Mouse (Mus musculus) CD4-positive naive resting alpha-beta T cell, adult 76 days (primary cell): ENCODE data around the gene Olfr709-ps1. TPM values are rescaled to one million over a fixed set of nuclear protein-coding genes. Genes with fewer than 3 reads are reported as not detected.

Experiments
- total RNA-seq: library from RNA; stranded (reverse); gene quantifications from one replicate; pipeline ENCODE4 v1.2.4, GENCODE M21; 2023

Olfr709-ps1 gene
- not detected for total RNA-seq

DNA sequence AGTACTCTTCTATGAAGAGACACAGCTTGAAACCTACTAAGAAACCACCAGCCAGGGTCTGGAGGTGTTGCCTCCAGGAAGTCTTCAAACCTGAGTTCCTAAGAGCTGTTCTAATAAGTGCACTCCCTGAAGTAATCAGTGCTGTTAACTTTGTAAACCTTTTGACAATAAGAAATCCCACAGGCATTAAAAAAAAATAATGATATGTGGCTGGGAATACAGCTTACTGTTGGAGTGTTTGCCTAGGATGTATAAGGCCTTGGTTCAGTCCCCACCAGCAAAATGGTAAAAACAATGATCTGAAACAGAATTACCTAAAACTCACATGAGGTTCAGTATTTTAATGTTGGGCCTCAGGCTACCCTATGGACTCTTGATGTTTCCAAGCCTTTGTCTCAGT lies at the start of gene Olfr709-ps1:
Gene Olfr709-ps1 (minus strand): TSS at position 101 of the 400 bp plus-strand sequence.

DNA sequence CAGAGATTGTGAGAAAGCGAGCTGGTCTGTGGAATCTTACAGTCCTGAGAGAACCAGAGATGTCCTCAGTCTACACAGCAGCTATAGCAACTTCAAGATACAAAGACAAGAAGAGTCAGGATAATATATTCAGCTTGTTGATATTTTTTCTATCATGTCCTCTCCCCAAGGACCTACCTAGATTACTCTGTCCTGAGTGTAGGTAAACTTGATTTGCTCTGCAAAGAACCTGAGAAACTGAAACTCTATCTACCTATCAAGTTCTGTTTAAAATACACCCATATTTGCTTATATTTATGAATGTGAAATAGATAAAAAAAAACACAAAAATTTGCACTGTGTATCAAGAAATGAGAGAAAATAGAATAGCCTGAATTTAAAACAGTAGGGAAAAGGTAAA lies 43.3 kb upstream of the Olfr709-ps1 start, which contains the start of gene Olfr711:
Gene Olfr711 (minus strand): TSS at position 101 of the 400 bp plus-strand sequence.

DNA sequence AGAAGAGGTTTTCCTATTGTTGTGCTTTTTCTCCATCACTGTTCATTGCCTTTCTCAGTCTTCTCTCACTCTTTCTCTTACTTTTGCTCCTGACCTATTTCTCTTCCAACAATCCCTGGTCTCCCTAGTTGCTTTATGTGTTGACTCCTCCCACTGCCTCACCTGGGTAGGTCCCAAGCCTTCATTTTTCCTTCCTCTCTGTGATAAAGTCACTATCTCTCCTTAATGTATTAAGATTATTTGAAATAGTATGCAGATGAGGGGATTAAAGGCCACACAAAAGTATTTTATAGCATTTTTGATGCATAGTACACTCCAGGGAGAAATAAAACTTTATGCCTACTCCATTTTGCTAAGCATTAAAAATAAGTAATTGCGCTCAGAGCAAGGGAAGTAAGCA lies 31.8 kb upstream of the Olfr709-ps1 start, which contains the start of gene Olfr6:
Gene Olfr6 (minus strand): TSS at position 101 of the 400 bp plus-strand sequence.

DNA sequence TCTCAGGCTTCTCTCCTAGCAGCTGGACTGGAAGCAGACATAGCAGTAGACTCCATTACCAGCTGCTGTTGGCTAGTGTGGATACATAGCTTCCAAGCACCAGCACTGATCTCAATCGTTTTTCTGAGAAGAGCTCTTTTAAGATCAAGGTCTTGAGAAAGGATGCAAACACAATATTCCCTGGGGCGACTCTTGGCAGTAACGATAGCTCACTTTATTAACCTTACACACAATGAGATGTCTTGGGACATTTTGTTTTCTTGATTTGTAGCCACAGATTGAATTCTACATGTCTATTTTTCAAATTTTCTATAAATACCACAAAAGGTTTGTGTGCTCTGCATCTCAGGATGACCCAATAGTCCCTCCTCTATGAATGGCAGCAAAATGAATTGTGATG lies 16.2 kb upstream of the Olfr709-ps1 start, which contains the start of gene Olfr710:
Gene Olfr710 (minus strand): TSS at position 101 of the 400 bp plus-strand sequence.

DNA sequence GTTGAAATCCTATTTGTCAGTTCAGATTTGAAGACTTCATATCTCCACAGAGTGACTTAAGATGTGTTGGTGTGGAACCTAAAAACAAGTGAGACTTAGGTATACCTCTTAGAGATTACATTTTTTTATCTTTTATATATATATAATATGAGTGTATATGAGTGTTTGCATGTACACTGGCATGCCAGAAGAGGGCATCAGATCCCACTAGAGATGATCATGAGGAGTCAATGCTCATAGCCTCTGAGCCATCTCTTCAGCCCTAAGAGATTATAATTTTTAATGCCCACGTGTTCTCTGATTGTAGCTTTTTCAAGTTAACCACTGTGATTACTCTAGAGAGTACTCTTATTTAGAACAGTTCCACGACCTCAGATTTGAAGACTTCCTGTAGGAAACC lies 24.3 kb downstream of the Olfr709-ps1 start, which contains the start of gene Olfr1532-ps1:
Gene Olfr1532-ps1 (plus strand): TSS at position 326 of the 400 bp plus-strand sequence.

DNA sequence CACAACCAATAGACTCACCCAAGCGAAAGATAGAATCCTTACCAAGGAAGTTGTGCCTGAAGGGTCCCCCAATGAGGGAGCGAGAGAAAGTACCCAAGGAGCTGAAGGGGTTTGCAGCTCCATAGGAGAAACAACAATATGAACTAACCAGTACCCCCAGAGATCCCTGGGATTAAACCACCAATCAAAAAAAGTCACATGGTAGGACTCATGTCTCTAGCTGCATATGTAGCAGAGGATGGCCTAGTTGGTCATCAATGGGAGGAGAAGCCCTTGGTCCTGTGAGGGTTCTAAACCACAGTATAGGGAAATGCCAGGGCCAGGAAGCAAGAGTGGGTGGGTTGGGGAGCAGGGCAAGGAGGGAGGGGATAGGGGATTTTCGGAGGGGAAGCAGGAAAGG lies 30.9 kb downstream of the Olfr709-ps1 start, which contains the start of gene Olfr707:
Gene Olfr707 (minus strand): TSS at position 101 of the 400 bp plus-strand sequence.

DNA sequence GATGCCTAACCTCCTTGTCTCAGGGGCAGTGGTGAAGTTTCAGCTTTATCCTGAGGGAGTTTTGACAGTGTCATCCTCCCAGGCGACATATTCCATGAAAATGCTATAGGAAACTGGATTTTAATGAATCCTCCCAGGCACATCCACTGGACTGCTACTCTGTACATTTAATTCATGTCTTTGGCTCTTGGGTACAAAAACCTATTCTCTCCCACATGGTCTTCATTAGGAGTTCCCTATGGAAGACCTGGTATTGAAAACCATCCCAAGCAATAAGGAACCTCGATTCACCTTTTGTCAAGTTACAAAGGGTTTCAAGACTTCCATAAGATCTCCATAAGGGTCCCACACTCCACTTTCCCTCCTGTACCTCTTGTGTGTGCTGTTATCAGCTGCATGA lies 44.0 kb downstream of the Olfr709-ps1 start, which contains the start of gene Olfr706:
Gene Olfr706 (minus strand): TSS at position 101 of the 400 bp plus-strand sequence.

DNA sequence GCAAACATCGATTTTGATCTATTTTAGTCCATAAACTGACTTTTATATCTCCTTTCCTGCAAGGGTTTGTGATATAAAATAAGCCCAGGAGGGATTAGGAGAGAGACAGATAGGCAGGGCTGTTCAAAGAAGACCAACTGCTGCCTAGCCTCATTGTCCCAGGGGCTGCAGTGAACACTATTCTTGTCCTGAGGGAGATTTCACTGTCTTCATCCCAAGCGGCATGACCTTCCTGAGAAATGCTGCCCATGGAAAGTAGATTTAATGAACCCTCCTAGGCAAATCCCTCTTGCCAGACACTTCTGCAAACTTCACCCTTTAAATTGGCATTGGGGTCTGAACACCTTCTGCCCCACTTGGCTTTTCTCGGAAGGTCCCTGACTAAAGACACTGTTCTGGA lies 55.2 kb downstream of the Olfr709-ps1 start, which contains the start of gene Olfr705:
Gene Olfr705 (minus strand): TSS at position 101 of the 400 bp plus-strand sequence.

Other genes starting within 250 kb of the Olfr709-ps1 start
- gene Olfr694, start 240.4 kb downstream of the Olfr709-ps1 start, total RNA-seq: not detected
- gene Olfr695, start 215.8 kb downstream of the Olfr709-ps1 start, total RNA-seq: not detected
- not detected for gene Olfr697, start 189.8 kb downstream of the Olfr709-ps1 start, total RNA-seq
- not detected for gene Olfr698, start 176.8 kb downstream of the Olfr709-ps1 start, total RNA-seq
- not detected for gene Olfr699, start 139.0 kb downstream of the Olfr709-ps1 start, total RNA-seq
- gene Olfr700, start 123.4 kb downstream of the Olfr709-ps1 start, total RNA-seq: not detected
- gene Olfr701, start 118.1 kb downstream of the Olfr709-ps1 start, total RNA-seq: not detected
- gene Olfr702, start 98.3 kb downstream of the Olfr709-ps1 start, total RNA-seq: not detected
- not detected for gene Olfr703, start 88.9 kb downstream of the Olfr709-ps1 start, total RNA-seq
- gene Olfr704, start 69.0 kb downstream of the Olfr709-ps1 start, total RNA-seq: not detected
- gene Olfr705, start 55.3 kb downstream of the Olfr709-ps1 start, total RNA-seq: not detected
- gene Olfr706, start 44.1 kb downstream of the Olfr709-ps1 start, total RNA-seq: not detected
- not detected for gene Olfr707, start 31.0 kb downstream of the Olfr709-ps1 start, total RNA-seq
- not detected for gene Olfr1532-ps1, start 24.2 kb downstream of the Olfr709-ps1 start, total RNA-seq
- gene Olfr710, start 16.1 kb upstream of the Olfr709-ps1 start, total RNA-seq: not detected
- gene Olfr6, start 31.7 kb upstream of the Olfr709-ps1 start, total RNA-seq: not detected
- gene Olfr711, start 43.2 kb upstream of the Olfr709-ps1 start, total RNA-seq: not detected
- not detected for gene Olfr2, start 73.9 kb upstream of the Olfr709-ps1 start, total RNA-seq
- gene Olfr713, start 99.0 kb upstream of the Olfr709-ps1 start, total RNA-seq: not detected
- gene Olfr714, start 138.8 kb upstream of the Olfr709-ps1 start, total RNA-seq: not detected
- not detected for gene Olfr17, start 161.0 kb upstream of the Olfr709-ps1 start, total RNA-seq
- not detected for gene Olfr715b, start 178.2 kb upstream of the Olfr709-ps1 start, total RNA-seq
- not detected for gene Olfr715, start 198.9 kb upstream of the Olfr709-ps1 start, total RNA-seq
- not detected for gene Olfr716, start 206.1 kb upstream of the Olfr709-ps1 start, total RNA-seq
- gene Nlrp14, start 234.8 kb upstream of the Olfr709-ps1 start, total RNA-seq: not detected